Mouse (Mus musculus) ES-Bruce4 (cell line): ENCODE data around the gene Nexn.

ENCODE experiments used
- CTCF ChIP-seq: IDR thresholded peaks from one replicate; pipeline ENCODE4 v1.8.1; 2011; ENCODE audit warnings: low read depth, low read length
- EP300 ChIP-seq: IDR thresholded peaks from 2 replicates; pipeline ENCODE4 v1.6.1; 2011; ENCODE audit warnings: low read depth, low read length; ENCODE audit not compliant: insufficient read depth
- POLR2A ChIP-seq: IDR thresholded peaks from one replicate; pipeline ENCODE4 v1.8.1; 2011; ENCODE audit warnings: low read length; ENCODE audit not compliant: insufficient read depth

GRCm38 (mm10) chr3:152238836-152239235 is 27.3 kb downstream of the Nexn start:
- TF ChIP-seq POLR2A (no peak), CTCF (no peak), EP300 (no peak)
